Mouse (Mus musculus) frontal cortex, postnatal 10 days (tissue): ENCODE measurements around the gene Stx6.

Source experiments
- DNase-seq, 2 experiments: peaks; one replicate each; pipeline ENCODE4 v3.0.0; 2022; ENCODE audit warnings: low spot score in 2 of 2, mixed read lengths in 1 of 2

Stx6 gene

DNA sequence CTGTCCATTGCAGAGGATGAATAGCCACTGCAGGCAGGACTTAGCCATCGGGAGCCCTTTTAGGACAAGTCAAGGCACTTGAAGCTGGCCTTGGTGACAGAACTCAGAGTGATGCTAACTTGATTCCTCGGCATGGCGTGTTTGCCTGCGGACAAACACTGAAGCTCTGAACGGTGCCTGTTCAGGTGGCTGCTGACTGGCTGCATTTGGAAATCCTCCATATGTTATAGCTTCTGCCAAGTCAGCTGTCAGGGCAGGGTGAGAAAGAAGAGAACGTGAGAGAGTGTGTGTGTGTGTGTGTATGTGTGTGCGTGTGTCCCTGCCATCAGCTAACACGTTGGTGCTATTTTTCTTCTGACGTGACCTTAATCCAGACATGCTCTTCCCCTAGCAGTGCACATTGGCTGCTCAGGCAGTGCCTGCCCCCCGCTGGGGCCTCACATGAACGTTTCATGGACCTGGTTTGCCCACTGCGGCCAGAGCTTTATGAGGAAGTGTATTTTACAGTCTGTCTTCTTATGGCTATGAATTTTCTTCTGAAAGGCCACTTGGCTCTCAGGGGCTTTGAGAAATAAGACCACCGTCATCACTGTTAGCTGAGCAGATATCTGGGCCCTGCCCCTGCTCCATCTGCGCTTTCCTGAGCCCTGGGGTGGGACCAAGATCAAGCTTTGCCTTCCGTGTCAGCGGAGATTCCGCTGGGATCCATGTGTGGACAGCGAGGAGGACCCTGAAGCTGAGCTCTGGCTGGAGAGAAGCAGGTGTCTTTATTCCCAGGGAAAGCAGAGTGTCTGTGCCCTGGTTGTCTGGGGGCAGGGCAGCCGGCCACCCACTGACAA lies 47.5 kb downstream of the Stx6 start:
- no peak for DNase-seq

- no peak for DNase-seq
Observed at GRCm38 (mm10) chr1:155207859-155208258, 49.3 kb downstream of the Stx6 start.

GRCm38 (mm10) chr1:155210011-155210763 lies 51.7 kb downstream of the Stx6 start:
- peak in 1 of 2 experiments; percentile 9 for DNase-seq

DNA sequence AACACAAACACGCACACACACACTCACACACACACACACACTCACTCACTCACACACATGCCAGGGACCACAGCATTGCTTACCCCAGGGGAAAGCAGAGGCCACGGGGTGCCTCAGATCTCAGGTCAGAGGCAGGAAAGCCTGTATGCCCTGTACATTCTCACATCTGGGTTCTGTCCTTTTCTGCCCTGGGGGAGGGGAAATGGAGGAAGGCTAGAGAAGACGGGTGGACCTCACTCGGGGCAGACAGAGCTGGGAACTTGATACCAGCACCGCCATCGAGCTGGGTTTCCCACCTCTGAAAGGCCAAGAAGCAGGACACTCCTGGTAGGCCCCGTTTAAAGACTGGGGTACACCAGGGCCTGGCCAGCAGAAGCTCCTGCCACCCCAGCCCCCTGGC lies 52.5 kb downstream of the Stx6 start:
- DNase-seq: no peak

DNA sequence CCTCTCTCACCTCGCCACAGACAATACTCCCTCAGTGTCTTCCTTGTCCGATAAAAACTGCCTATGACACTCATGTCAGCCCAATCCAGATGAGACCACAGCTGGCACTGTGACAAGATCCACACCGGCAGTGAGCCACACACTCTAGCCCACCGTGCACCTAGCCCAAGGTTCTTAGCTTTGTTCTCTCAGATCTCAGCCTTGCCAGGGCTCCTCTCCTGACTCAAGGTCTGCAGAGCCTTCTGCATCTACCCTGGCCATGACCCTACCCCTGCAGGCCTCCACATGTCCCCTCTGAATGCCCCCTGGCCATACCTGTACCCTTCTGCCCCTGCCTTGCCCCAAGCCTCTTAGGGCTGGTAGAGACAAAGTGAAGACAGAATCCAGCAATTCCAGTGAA lies 53.6 kb downstream of the Stx6 start:
- no peak for DNase-seq

DNA sequence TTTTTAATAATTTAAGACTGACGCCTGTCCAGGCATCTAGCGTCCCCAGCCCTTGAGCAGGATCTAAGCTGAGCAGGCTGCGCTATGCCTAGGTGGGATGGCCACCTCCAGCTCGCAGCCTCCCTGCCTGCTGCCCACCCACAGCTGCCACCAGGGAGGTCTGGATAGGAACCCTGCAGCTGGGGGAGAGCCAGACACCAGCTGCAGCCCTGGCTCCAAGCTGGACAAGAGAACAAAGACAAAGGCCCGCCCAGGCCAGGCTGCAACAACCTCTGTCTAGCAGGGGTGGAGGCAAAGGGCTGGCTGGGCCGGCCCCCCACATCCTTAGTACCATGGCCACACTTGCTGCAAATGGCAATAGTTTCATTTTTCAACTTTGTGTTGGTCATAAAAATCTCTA lies 54.0 kb downstream of the Stx6 start:
- DNase-seq: no peak

- DNase-seq: no peak
Observed at GRCm38 (mm10) chr1:155212936-155213774, 54.6 kb downstream of the Stx6 start.

DNA sequence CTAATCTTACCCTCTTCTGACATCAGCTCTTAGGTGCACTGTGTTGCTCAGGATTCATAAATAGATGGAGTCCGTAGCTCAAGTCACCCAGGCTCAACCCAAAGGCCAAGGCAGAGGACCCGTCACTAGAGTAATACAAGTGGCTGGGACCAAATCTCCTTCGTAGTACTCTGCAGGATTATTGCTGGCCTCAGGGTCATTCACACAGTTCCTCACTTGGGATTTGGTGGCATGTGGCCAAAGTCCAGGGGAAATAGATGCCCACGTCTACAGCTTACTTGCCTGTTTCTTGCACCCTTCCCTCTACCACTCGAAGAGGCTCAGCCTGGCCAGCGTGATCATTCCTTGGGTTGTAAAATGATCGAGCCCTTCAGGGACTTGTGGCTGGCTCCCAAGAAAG lies 55.4 kb downstream of the Stx6 start:
- no peak for DNase-seq

GRCm38 (mm10) chr1:155215066-155215764 lies 56.7 kb downstream of the Stx6 start:
- peak in 1 of 2 experiments; percentile 71 for DNase-seq

GRCm38 (mm10) chr1:155216313-155216712 lies 57.8 kb downstream of the Stx6 start:
- no peak for DNase-seq

- no peak for DNase-seq
Observed at GRCm38 (mm10) chr1:155216844-155217243, 58.3 kb downstream of the Stx6 start.

DNA sequence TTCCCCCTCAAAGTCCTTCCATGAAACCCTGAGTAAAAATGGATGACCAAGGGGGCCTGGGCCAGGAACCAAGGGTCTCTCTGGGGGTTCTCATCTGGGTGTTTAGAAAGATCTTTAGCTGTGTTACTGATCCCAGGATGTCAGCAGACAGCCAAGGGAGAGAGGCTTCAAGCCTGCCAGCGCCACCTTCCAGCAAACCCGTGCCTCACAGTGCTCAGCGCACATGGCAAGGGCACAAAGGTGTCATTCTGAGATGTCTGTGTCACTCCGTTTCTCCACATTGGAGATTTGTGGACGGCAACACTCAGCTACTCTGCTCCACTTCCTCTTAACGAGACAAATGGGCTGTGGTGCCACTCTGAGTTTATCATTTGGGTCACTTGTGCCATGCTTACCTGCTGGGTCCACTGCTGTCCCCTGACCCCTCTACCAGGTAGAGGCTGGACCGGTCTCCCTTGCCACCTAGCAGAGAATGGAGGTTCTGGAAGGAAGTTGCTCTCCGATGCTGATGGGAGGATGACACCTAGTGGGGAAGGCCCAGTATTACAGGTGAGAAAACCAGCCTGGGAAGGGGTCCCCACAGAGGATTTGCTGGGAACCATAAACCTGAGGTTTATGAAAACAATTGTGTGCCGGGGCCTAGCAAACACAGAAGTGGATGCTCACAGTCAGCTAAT lies 59.5 kb downstream of the Stx6 start:
- DNase-seq: peak in 1 of 2 experiments; percentile 66

GRCm38 (mm10) chr1:155218924-155219323 lies 60.4 kb downstream of the Stx6 start:
- no peak for DNase-seq

DNA sequence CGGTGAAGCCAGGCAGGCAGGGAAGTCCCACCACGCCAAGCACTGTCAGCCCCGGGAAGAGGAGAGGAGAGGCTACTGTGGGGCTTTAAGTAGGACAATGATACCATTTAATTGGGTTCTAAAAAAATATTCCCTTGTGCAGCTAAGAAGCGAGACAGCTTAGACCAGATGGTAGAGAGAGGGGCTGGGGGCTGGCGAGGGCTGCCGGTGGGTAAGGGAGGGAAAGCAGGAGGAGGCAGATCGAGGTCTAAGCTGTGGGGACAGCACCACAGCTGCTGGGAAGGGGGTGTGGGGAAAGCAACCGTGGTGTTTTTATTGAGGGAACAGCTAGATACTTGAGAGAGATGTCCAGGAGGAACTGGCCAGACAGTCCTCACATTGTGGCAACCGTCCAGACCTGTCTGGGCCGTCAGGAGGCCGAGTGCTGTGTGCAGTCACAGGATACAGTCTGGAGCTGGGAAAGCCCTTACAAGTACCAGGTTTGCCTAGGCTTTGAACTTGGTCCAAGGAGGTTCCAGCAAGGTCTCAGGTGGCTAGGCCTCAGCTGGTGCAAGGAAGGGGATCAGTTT lies 63.7 kb downstream of the Stx6 start:
- no peak for DNase-seq

DNA sequence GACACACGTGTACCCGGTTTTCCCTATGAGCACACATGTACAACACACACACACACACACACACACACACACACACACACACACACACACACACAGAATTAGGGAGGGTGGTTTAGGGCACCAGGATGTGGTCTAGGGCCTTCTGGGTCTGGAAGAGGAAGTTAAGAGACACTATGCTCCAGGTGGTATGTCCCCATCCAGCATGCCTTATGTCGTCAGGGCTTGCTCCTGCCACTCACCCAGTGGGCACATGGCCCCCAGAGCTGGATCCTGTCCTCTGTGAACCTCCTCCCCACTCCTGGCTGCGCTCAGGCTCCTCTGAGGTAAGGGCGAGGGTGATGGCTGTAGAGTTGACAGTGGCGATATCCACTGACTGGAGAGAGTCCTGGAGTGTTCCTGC lies 64.5 kb downstream of the Stx6 start:
- DNase-seq: no peak

DNA sequence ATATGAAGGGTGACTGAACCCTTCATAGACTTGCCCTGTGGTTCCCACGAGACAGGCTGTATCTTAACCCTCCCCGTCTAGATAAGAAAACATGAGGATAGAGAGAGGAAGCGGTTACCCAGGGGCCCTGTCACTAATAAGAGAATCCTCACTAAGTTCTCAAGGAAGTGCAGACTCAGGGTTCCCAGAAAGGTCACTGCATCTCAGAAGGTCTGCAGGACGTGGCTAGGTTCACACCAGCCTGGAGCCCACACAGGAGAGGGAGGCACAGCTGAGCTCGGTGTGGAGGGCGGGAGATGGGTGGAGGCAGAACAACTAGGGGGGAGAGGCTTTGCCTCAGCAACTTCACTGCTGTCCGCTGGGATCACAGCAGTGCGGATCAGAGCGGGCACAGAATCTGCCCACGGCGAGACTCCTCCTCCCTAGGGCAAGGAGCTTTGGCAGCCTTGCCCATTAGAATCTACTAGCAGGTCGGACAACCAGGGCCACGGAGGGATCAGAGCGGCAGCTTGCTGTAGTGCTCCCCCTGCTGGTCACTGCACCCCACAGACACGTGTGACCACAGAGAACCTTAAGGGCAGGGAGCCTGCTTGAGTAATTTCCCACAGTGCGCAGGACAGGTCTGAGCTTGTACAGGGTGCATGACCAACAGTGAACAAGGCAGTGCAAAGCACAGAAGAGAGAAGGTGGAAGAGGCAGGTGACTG lies 65.5 kb downstream of the Stx6 start:
- peak in 1 of 2 experiments; percentile 71 for DNase-seq

DNA sequence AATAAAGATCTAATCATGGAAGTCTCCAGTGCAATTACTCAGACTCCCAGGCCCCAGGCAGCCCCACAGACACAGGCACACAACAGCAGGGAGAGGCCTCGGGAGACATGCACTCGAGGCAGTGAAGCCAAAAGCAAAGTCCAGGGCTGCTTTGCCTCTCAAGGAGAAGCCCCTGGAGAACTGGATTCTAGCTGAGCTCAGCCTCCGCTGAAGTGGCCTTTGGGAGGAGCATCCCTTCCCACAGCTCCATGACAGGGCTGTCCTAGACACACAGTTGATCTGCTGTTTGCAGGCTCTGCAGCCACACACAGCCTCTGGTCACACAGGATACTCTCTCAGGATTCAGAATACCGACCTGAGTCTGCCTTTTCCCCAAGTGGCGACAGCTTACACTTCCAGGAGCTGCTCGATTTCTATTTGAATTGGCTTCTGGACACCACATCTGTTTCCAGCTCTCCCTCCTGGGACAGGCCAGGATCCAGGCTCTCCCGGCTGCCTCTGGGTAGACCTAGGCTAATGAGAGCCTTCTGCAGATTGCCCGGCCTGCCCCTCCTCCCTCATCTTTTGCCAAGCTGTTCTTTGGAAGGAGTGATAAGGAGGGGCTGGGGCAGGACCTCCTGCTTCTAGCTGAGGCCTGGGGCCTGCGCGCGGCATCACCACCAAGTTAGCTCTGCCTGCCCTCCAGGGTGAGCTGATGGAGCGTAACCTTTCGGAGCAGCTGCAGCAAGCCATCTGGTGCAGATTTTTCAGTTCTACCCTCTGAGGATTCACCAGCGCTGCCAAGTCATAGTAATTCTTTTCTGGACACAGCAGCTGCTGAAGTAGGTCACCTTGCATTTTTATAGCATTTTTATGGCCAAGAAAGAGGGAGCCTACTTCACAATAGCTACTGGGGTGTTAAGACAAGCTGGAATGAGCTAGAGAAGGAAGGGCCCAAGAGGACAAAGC lies 71.2 kb downstream of the Stx6 start:
- no peak for DNase-seq

DNA sequence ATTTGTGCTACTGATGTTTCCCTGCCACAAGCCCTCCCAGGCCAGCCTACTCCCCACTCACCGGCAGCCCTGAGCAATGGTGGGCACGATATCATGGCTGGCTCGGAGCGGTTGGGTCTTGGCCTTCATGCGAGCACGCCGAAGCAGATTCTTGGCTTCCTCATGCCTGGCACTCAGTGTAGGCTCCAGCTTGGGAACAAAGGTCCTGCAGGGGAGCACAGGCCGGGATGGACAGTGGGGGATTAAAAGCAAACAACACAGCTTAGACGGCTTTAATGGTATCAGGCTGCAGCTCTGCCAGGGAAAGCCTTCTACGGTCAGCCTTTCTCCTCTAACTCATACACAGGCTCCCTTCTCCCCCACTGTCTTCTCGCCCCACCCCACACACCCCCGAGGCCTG lies 73.9 kb downstream of the Stx6 start:
- no peak for DNase-seq

DNA sequence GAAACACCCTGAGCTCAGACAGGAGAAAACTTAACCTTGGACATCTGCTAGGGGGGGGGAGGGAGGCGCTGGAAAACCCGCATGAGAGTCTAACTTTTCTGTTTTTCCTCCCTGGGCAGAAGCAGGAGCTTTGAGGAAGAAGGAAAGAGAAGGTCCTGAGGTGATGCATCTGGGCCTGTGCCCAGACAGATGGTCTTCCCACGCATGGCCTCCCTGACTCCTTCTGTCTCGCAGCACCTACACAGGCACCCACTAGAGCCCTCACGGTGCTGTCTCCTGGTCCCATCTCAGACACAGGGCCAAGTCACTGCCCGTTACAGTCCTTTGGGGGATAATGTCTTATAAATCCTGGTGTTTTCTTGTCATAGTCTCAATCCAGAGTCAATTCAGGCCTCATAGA lies 74.3 kb downstream of the Stx6 start:
- DNase-seq: no peak
